8 mouse cellular contexts compared by ENCODE assay signal in genomic region chr9:62536119-62536654, GRCm38 (mm10). TPM values are rescaled to one million over a fixed set of nuclear protein-coding genes. Genes with fewer than 3 reads are reported as not detected.
DNase-seq lines count a peak whose midpoint lies in the region; ATAC-seq and TF ChIP-seq lines count a peak whose summit lies in the region.

No protein-coding gene starts in this region.

- H3K27ac ChIP-seq in liver, embryonic 14.5 days: no peak overlapping the region

- no peak for ATAC-seq in liver, embryonic 14.5 days (ENCODE audit: insufficient read depth)

- H3K9me3 ChIP-seq in liver, embryonic 14.5 days (ENCODE audit: control insufficient read depth, low read length): no peaks in the 10 kb centered on the region

- 6% methylated on average over 29 of the region's 29 CpGs for WGBS in liver, embryonic 14.5 days (ENCODE audit: insufficient replicate concordance)

- peak overlapping the region; percentile 49 for H3K4me2 ChIP-seq in liver, embryonic 14.5 days (ENCODE audit: low read depth)

- no peaks in the 10 kb centered on the region for H3K36me3 ChIP-seq in C2C12 (ENCODE audit: control insufficient read depth, insufficient read depth)
- no peaks in the 10 kb centered on the region for H3K36me3 ChIP-seq in liver, embryonic 14.5 days (replicated peaks; ENCODE audit: control insufficient read depth, insufficient read depth, low read depth)

- no peaks in the 10 kb centered on the region for H3K79me2 ChIP-seq in C2C12 (ENCODE audit: control insufficient read depth, insufficient read depth)

- H3K4me1 ChIP-seq in liver, embryonic 14.5 days (replicated peaks; ENCODE audit: control insufficient read depth in 2 of 2, insufficient read depth in 2 of 2, low read length in 1 of 2): peaks cover 0 to 2% of the 10 kb centered on the region in 2 experiments; a peak in 1 of 4 replicates

- peak overlapping the region; percentile 58 for H3ac ChIP-seq in C2C12 (ENCODE audit: control insufficient read depth, insufficient read length, low read depth)

- H3K79me3 ChIP-seq in C2C12 (ENCODE audit: low read depth): no peaks in the 10 kb centered on the region

- no peak for TF ChIP-seq CTCF in C2C12 (IDR thresholded peaks at IDR 0.05; ENCODE audit: control insufficient read depth, insufficient read depth, insufficient read length)
- no peak for TF ChIP-seq CTCF in liver, embryonic 14.5 days (IDR thresholded peaks at IDR 0.05; ENCODE audit: low read depth)

- H3K9ac ChIP-seq in liver, embryonic 14.5 days (replicated peaks): no peak overlapping the region

- TF ChIP-seq EP300 in liver, embryonic 14.5 days (IDR thresholded peaks at IDR 0.05; ENCODE audit: low read depth): no peak

- no peaks in the 10 kb centered on the region for H3K27me3 ChIP-seq in C2C12 (ENCODE audit: control insufficient read depth, insufficient read depth, insufficient read length)
- peaks cover 25% of the 10 kb centered on the region for H3K27me3 ChIP-seq in liver, embryonic 14.5 days (ENCODE audit: control insufficient read depth, insufficient read depth, low read length)

- peak; percentile 52 for DNase-seq in embryo, embryonic 10.5 days (ENCODE audit: low spot score)
- no peak for DNase-seq in embryo, embryonic 10 days (ENCODE audit: low spot score)
- peak; percentile 33 to 60 for DNase-seq in cerebellum, postnatal 4 days (ENCODE audit: low spot score in 2 of 2)
- DNase-seq in heart, postnatal 4 days: peak; percentile 54
- DNase-seq in liver, embryonic 14.5 days (ENCODE audit: low read depth in 3 of 3, low spot score in 3 of 3): no peak
- DNase-seq in retina, postnatal 1 day: peak; percentile 62
- DNase-seq in urinary bladder, adult 2 months (ENCODE audit: low spot score): no peak

- H3K4me3 ChIP-seq in C2C12 (ENCODE audit: insufficient read depth, poor library complexity, severe bottlenecking): peak overlapping the region; percentile 23
- H3K4me3 ChIP-seq in liver, embryonic 14.5 days (ENCODE audit: insufficient read depth in 1 of 2, low read depth in 2 of 2, low read length in 2 of 2): peak overlapping the region; percentile 39 to 40

TF ChIP-seq in C2C12, 6 proteins besides CTCF, POLR2A, EP300 and RAD21:
- TF ChIP-seq MYOD1 (IDR thresholded peaks at IDR 0.05; ENCODE audit: control insufficient read depth, insufficient read length, low read depth) (no peak), CEBPB (IDR thresholded peaks at IDR 0.05; ENCODE audit: low read depth) (no peak), FOSL1 (IDR thresholded peaks at IDR 0.05; ENCODE audit: insufficient read depth, low read length, poor library complexity, severe bottlenecking) (no peak), USF1 (IDR thresholded peaks at IDR 0.05; ENCODE audit: low read depth) (no peak)

RNA-seq across cellular contexts. Expression of gene Coro2b, which starts 0.7 kb away (rescaled TPM):
- polyA plus RNA-seq in C2C12 (2012; fragmentation: generic; extraction: Trizol): 9.9 TPM
- 10 to 100 TPM; 16.2 to 16.9 TPM for total RNA-seq in heart, postnatal 4 days (2021)
- 1.1 and 1.2 TPM in 2 replicates for polyA plus RNA-seq in liver, embryonic 14.5 days (2012; rRNA removed)
- 0.57 and 1.4 TPM in 2 replicates for polyA plus RNA-seq in liver, embryonic 14.5 days (2014; fragmentation: Nextera tagmentation; extraction: Ambion mirVana)
- polyA plus RNA-seq in urinary bladder, adult 2 months (2012; rRNA removed): 4.9 and 7.9 TPM in 2 replicates

Comparison
In these comparisons a context has a peak if more than half of its experiments do, and no peak if none do; other contexts are left out.
1. DNase-seq: peak in embryo, embryonic 10.5 days (single experiment), cerebellum, postnatal 4 days (2 of 2), heart, postnatal 4 days (single experiment) and retina, postnatal 1 day (single experiment); none in embryo, embryonic 10 days (single experiment), liver, embryonic 14.5 days (0 of 3) and urinary bladder, adult 2 months (single experiment).